8 mouse cellular contexts compared by ENCODE assay signal in the genomic region with DNA sequence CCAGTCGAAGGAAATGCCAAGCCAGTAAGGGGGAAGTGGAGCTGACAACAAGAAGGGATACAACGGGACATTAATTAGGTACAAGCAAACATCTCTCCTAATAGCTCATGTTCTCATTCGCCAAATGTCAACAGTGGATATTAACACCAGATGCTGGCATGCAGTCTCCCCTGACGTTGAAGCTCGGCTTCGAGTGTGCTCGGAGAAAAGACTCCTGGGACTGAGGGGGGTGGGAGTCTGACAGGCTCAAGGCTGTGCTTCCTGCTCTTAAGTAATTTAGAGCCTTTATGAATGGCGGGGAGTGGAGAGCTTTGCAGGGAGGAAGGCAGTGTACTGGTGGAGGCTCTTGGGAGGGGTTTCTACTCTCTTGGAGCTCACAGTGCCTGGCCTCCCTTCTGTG.
A peak's percentile ranks its signal among the peaks of the same experiment; 100 is the strongest.
DNase-seq lines count a peak whose midpoint lies in the region; ATAC-seq and TF ChIP-seq lines count a peak whose summit lies in the region.

No protein-coding gene starts in this region.

- H3K4me2 ChIP-seq in hindbrain, embryonic 15.5 days = no peak overlapping the region

- no peaks in the 10 kb centered on the region for H3K36me3 ChIP-seq in hindbrain, embryonic 15.5 days

- 16% methylated on average over 8 of the region's 8 CpGs for whole genome bisulfite sequencing in hindbrain, embryonic 15.5 days

- no peaks in the 10 kb centered on the region for H3K9me3 ChIP-seq in hindbrain, embryonic 15.5 days

- no peaks in the 10 kb centered on the region for H3K27me3 ChIP-seq in hindbrain, embryonic 15.5 days

- TF ChIP-seq CTCF in layer of hippocampus, adult 2 months (conservative IDR thresholded peaks at IDR 0.05) = no peak

- H3K27ac ChIP-seq in layer of hippocampus, adult 2 months = peak overlapping the region; percentile 8; the same call in 1 of the 2 replicates
- H3K27ac ChIP-seq in hindbrain, embryonic 15.5 days (replicated peaks) = peak overlapping the region; percentile 59

- peak in 1 of 2 experiments; percentile 19 for DNase-seq in layer of hippocampus, adult 2 months (ENCODE audit: low spot score in 2 of 2)
- no peak for DNase-seq in layer of hippocampus, postnatal 36 days
- DNase-seq in gastrocnemius, adult 18-20 months (ENCODE audit: low spot score) = peak; percentile 66
- DNase-seq in lung, postnatal 14 days = peak; percentile 45
- no peak for DNase-seq in frontal cortex, postnatal 10 days (ENCODE audit: low spot score in 2 of 2)
- no peak for DNase-seq in right cerebral cortex, postnatal 25 days

- no peak for ATAC-seq in hindbrain, embryonic 15.5 days (ENCODE audit: low FRiP score, low read depth)
- no peak for ATAC-seq in megakaryocyte, adult 5-6 weeks (ENCODE audit: poor library complexity, severe bottlenecking)

- peaks cover 46% of the 10 kb centered on the region for H3K4me1 ChIP-seq in hindbrain, embryonic 15.5 days (replicated peaks)

- no peak overlapping the region for H3K9ac ChIP-seq in hindbrain, embryonic 15.5 days

- H3K4me3 ChIP-seq in layer of hippocampus, adult 2 months = no peak overlapping the region
- no peak overlapping the region for H3K4me3 ChIP-seq in hindbrain, embryonic 15.5 days

Comparison
In these comparisons a context has a peak if more than half of its experiments do, and no peak if none do; other contexts are left out.
1. DNase-seq: peak in gastrocnemius, adult 18-20 months (single experiment) and lung, postnatal 14 days (single experiment); none in layer of hippocampus, postnatal 36 days (0 of 2), frontal cortex, postnatal 10 days (0 of 2) and right cerebral cortex, postnatal 25 days (single experiment).